Mouse (Mus musculus): Measurements from ENCODE around the gene Epha4.

The Epha4 gene

GRCm38 (mm10) chr1:77512431-77513195 lies 2.3 kb downstream of the Epha4 start:
- no peak for DNase-seq (ENCODE audit: low read depth, low spot score)

- DNase-seq (ENCODE audit: low read depth, low spot score): no peak
These were observed 2.9 kb downstream of the Epha4 start for GRCm38 (mm10) chr1:77512059-77512407.

- no peak for DNase-seq (ENCODE audit: low read depth, low spot score)
These were observed 3.4 kb downstream of the Epha4 start for GRCm38 (mm10) chr1:77511372-77512058.

GRCm38 (mm10) chr1:77510623-77511022 lies 4.3 kb downstream of the Epha4 start:
- DNase-seq (ENCODE audit: low read depth, low spot score): no peak

GRCm38 (mm10) chr1:77506856-77507200 lies 8.1 kb downstream of the Epha4 start:
- DNase-seq (ENCODE audit: low read depth, low spot score): no peak

- no peak for DNase-seq (ENCODE audit: low read depth, low spot score)
These were observed 8.6 kb downstream of the Epha4 start for GRCm38 (mm10) chr1:77506038-77506855.

- DNase-seq (ENCODE audit: low read depth, low spot score): no peak
These were observed 9.6 kb downstream of the Epha4 start for GRCm38 (mm10) chr1:77505263-77505662.

GRCm38 (mm10) chr1:77504813-77505212 lies 10.1 kb downstream of the Epha4 start:
- DNase-seq (ENCODE audit: low read depth, low spot score): no peak

- DNase-seq (ENCODE audit: low read depth, low spot score): peak; percentile 78
These were observed 11.1 kb downstream of the Epha4 start for GRCm38 (mm10) chr1:77503711-77504181.

- DNase-seq (ENCODE audit: low read depth, low spot score): no peak
These were observed 12.3 kb downstream of the Epha4 start for GRCm38 (mm10) chr1:77502554-77503119.

- no peak for DNase-seq (ENCODE audit: low read depth, low spot score)
These were observed 13.4 kb downstream of the Epha4 start for GRCm38 (mm10) chr1:77501363-77501933.

GRCm38 (mm10) chr1:77497506-77497905 lies 17.4 kb downstream of the Epha4 start:
- no peak for DNase-seq (ENCODE audit: low read depth, low spot score)

- DNase-seq (ENCODE audit: low read depth, low spot score): no peak
These were observed 18.3 kb downstream of the Epha4 start for GRCm38 (mm10) chr1:77496468-77497181.

GRCm38 (mm10) chr1:77495790-77496158 lies 19.1 kb downstream of the Epha4 start:
- no peak for DNase-seq (ENCODE audit: low read depth, low spot score)

GRCm38 (mm10) chr1:77495030-77495789 lies 19.7 kb downstream of the Epha4 start:
- no peak for DNase-seq (ENCODE audit: low read depth, low spot score)

GRCm38 (mm10) chr1:77493841-77494635 lies 20.9 kb downstream of the Epha4 start:
- no peak for DNase-seq (ENCODE audit: low read depth, low spot score)

GRCm38 (mm10) chr1:77490166-77490565 lies 24.7 kb downstream of the Epha4 start:
- DNase-seq (ENCODE audit: low read depth, low spot score): no peak

- DNase-seq (ENCODE audit: low read depth, low spot score): no peak
These were observed 25.5 kb downstream of the Epha4 start for GRCm38 (mm10) chr1:77489387-77489786.

GRCm38 (mm10) chr1:77487856-77488462 lies 26.9 kb downstream of the Epha4 start:
- DNase-seq (ENCODE audit: low read depth, low spot score): no peak
